Mouse (Mus musculus) olfactory bulb, adult 2 months (tissue): ENCODE data around the gene Stk10. TPM values are rescaled to one million over a fixed set of nuclear protein-coding genes. Genes with fewer than 3 reads are reported as not detected.
"Not testable (repeated sequence)": the region's sequence is repeated elsewhere in the genome, so short reads cannot be mapped to it uniquely, and the experiment has no call there.

ENCODE experiments used
- H3K27ac ChIP-seq: fragments of 200-500 bp; 2 replicates; pipeline ENCODE4 v1.5.1; 2012; ENCODE audit warnings: low read depth, low read length; ENCODE audit not compliant: insufficient read depth
- H3K4me1 ChIP-seq: fragments of 200-500 bp; 2 replicates; pipeline ENCODE4 v1.6.1; 2012; ENCODE audit warnings: low read length; ENCODE audit not compliant: control insufficient read depth, insufficient read depth
- H3K4me3 ChIP-seq: fragments of 200-500 bp; 2 replicates; pipeline ENCODE4 v1.5.1; 2012; ENCODE audit warnings: mild to moderate bottlenecking, low read depth, low read length, moderate library complexity; ENCODE audit not compliant: insufficient read depth
- CTCF ChIP-seq: fragments of 200-500 bp; IDR thresholded peaks from 2 replicates; pipeline ENCODE4 v1.5.1; 2012; ENCODE audit warnings: low read depth, mild to moderate bottlenecking, low read length, moderate library complexity; ENCODE audit not compliant: insufficient read depth
- POLR2A ChIP-seq: fragments of 200-500 bp; IDR thresholded peaks from 2 replicates; pipeline ENCODE4 v1.6.1; 2012; ENCODE audit warnings: mild to moderate bottlenecking, low read depth, low read length, moderate library complexity; ENCODE audit not compliant: insufficient read depth
- WGBS: fragments of 180-500 bp; shearing (Covaris S2); methylation state at CpG from one replicate; pipeline ENCODE4 v1.1.7; 2018; 5-methylcytosine and 5-hydroxymethylcytosine counted together
- polyA plus RNA-seq: library from polyadenylated mRNA; stranded (reverse); fragments of >200 nt; gene quantifications from 2 replicates; pipeline ENCODE4 v1.2.4, GENCODE M21; 2012; ENCODE audit warnings: low replicate concordance; ENCODE audit not compliant: missing spikeins, insufficient read depth, insufficient read length

The Stk10 gene
- polyA plus RNA-seq, 1 experiment, result not detected

- H3K27ac ChIP-seq, result no peak overlapping the region
- TF ChIP-seq CTCF (no peak), POLR2A (no peak)
- WGBS, result 70% methylated on average over 7 of the region's 7 CpGs
- no peak overlapping the region for H3K4me3 ChIP-seq
- H3K4me1 ChIP-seq, result no peaks in the 10 kb centered on the region
These were observed 34.2 kb upstream of the Stk10 start for GRCm38 (mm10) chr11:32498757-32499535.

- H3K27ac ChIP-seq, result no peak overlapping the region
- WGBS, result 94% methylated on average over 4 of the region's 4 CpGs
- TF ChIP-seq POLR2A (no peak), CTCF (no peak)
- no peak overlapping the region for H3K4me3 ChIP-seq
- H3K4me1 ChIP-seq, result no peaks in the 10 kb centered on the region
These were observed 33.2 kb upstream of the Stk10 start for GRCm38 (mm10) chr11:32499931-32500330.

DNA sequence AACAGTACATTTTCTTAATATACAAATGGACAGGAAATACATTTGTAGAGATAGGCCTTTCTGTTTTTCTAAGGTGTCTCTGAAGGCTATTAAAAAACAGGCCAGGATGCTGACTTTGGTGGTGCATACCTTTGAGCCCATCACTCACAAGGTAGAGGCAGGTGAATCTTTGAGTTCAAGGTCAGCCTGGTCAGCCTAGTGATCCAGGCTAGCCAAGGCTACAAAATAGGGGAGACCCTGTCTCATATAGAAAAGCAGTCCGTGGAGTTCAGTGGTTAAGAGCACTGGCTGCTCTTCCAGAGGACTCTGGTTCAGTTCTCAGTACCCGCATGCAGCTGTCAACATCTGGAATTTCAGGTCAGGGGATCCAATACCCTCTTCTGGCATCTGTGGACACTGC lies 29.4 kb upstream of the Stk10 start:
- H3K27ac ChIP-seq, result no peak overlapping the region
- WGBS, result 96% methylated on average over 2 of the region's 2 CpGs

DNA sequence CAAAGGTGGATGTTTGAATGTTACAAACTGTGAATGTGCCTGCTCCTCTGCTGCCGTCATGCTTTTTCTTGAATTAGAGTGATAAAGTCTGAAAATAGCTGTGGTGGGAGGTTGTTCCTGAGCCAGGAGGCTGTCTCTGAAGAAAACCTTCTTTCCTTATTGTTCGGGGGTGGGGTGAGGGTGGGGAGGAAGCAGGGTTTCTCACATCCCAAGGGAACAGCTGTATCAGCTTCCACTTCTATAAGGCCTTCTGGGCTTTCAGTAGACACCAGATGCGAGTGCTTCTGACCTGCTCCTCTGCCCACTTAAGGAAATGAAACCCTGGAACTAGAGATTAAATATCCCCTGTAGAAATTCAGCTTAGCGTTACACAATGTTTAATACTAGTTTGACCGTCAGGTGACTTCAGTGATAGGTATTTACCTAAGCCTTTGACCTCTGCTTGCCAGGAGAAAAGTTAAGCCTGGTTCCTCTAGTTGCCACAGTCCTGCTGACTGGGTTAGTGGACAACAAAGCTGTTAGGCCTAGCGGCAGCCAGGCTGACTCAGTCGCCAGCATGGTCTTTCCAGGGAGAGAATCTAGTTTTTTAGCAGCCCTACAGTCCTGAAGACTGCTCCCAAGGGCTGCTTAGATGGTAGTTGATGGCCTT lies 27.9 kb upstream of the Stk10 start:
- TF ChIP-seq CTCF, result no peak
- no peak for TF ChIP-seq POLR2A
- WGBS, result 70% methylated on average over 7 of the region's 7 CpGs
- H3K27ac ChIP-seq, result no peak overlapping the region; the same call in 1 of the 2 replicates
- peaks cover 2% of the 10 kb centered on the region; the same call in 1 of the 2 replicates for H3K4me1 ChIP-seq
- no peak overlapping the region for H3K4me3 ChIP-seq

More for the DNA sequence above, 29.4 kb upstream of the Stk10 start:
- no peak overlapping the region for H3K4me3 ChIP-seq
- peaks cover 2% of the 10 kb centered on the region; the same call in 1 of the 2 replicates for H3K4me1 ChIP-seq
- TF ChIP-seq CTCF (no peak), POLR2A (no peak)

DNA sequence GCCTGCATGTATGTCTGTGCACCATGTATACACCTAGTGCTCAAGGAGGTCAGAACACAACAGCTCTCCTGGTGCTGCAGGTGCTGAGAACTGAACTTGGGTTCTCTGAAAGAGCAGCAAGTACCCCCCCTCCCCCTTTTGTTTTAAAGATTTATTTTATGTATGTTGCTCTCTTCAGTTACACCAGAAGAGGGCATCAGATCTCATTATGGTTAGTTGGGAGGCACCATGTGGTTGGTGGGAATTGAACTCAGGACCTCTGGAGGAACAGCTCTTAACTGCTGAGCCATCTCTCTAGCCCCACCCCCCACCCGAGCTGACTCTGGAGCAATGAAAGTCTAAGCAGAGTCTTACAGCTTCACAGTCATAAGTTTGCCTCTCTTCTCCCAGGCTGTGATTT lies 22.2 kb upstream of the Stk10 start:
- no peaks in the 10 kb centered on the region for H3K4me1 ChIP-seq
- no peak overlapping the region for H3K4me3 ChIP-seq
- no peak for TF ChIP-seq CTCF
- no peak for TF ChIP-seq POLR2A
- no peak overlapping the region for H3K27ac ChIP-seq
- WGBS, result 87% methylated on average over 1 of the region's 1 CpGs

DNA sequence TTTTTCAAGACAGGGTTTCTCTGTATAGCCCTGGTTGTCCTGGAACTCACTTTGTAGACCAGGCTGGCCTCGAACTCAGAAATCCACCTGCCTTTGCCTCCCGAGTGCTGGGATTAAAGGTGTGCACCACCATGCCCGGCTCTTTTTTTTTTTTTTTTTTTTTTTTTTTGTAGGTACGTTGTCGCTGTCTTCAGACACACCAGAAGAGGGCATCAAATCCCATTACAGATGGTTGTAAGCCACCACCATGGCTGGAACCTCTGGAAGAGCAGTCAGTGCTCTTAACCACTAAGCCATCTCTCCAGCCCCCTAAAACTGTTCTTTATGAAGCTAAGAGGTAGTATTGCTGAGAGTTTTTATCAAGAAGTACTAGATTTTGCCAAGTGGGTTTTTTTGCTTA lies 18.3 kb upstream of the Stk10 start:
- not testable (repeated sequence) for H3K4me1 ChIP-seq, H3K4me3 ChIP-seq, H3K27ac ChIP-seq
- WGBS, result 89% methylated on average over 5 of the region's 5 CpGs

DNA sequence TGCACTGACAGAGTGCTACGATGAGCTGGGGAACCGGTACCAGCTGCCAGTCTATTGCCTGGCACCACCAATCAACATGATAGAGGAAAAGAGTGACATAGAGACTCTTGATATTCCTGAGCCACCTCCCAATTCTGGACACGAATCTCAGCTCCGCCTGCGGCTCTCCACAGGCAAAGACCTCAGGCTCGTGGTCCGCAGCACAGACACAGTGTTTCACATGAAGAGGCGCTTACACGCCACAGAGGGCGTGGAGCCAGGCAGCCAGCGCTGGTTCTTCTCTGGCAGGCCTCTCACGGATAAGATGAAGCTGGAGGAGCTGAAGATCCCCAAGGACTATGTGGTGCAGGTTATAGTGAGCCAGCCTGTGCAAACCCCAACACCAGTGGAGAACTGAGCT lies 17.0 kb upstream of the Stk10 start:
- Histone ChIP-seq H3K4me3 (no peak overlapping the region), H3K27ac (no peak overlapping the region), H3K4me1 (no peaks in the 10 kb centered on the region)
- TF ChIP-seq POLR2A (no peak), CTCF (no peak)
- 84% methylated on average over 12 of the region's 12 CpGs for WGBS

DNA sequence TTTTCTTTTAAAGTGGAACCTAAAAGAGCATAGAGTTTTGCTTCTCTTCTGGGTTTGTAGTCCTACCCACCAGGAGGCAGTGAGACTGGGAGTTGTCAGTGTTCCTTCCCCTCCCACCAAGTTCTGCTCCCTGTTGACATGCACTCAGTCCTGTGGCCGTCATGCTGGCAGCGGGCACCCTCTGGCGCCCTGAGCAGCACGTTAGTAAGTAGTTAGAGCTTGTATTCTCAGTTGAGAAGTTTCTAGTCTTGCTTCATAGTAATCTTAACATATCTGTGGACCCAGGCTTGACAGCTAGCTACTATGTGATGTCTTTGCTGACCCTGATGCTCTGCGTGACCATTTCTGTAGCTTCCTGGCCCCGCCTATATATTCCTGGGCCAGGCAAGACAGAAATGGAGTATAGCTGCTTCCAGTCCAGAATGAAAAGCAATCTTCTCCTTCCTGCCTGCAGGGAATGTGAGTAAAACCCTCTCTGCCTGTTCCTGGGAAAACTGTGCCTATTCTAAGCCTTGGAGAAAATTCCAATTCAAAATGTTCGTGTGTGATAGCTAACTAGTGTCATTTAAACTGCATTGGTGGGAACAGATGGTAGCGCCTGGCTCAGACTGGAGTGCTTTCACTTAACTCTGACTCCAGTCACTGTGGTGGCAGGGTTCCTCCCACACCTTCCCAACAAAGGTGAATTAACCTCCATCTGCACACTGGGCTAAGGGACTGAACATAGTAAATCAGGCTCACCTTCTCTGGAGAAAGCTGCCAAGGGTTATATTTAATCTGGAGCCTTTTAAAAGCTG lies 16.0 kb upstream of the Stk10 start:
- WGBS, result 82% methylated on average over 8 of the region's 8 CpGs
- Histone ChIP-seq H3K27ac (no peak overlapping the region), H3K4me1 (no peaks in the 10 kb centered on the region), H3K4me3 (no peak overlapping the region)
- TF ChIP-seq POLR2A (no peak), CTCF (no peak)

DNA sequence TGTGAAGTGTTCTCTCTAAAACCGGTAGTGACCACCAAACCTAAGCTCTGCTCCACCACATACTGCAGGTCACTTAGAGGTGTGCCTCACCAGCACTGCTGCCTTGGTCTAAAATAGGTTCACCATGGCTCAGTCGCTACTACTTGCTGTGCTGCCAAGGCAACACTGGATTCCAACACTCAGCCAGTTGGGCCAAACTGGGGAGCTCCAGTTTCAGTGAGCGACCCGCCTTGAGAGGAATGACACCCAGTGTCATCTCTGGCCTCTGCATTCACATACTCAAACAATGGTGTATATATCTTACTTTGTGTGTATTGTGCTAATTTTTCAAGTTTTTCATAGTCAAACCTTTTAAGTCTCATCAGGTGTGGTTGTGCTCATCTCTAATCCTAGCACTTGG lies 14.3 kb upstream of the Stk10 start:
- Histone ChIP-seq H3K4me3 (no peak overlapping the region), H3K27ac (no peak overlapping the region), H3K4me1 (no peaks in the 10 kb centered on the region)
- WGBS, result 92% methylated on average over 4 of the region's 4 CpGs
- no peak for TF ChIP-seq CTCF
- TF ChIP-seq POLR2A, result no peak
